Mouse (Mus musculus): ENCODE data around the gene Zfp72.

Gene Zfp72
- long read RNA-seq, experiment 1, full-length matches to known transcripts: 2 of 4 reads
- long read RNA-seq, experiment 1, partial matches to known transcripts: 0 of 4 reads
- long read RNA-seq, experiment 1, other reads (novel, unspliced or antisense): 2 of 4 reads
- long read RNA-seq, experiment 2, full-length matches to known transcripts: 1 of 4 reads
- long read RNA-seq, experiment 2, partial matches to known transcripts: 0 of 4 reads
- long read RNA-seq, experiment 2, other reads (novel, unspliced or antisense): 3 of 4 reads

GRCm38 (mm10) chr13:74390371-74390990, at the start of gene Zfp72:
TSS of gene Zfp72 (minus strand) at chr13:74390836.
- intact Hi-C loops (cut with DNase I): no loop called here

- intact Hi-C loops (cut with DNase I): no loop called here
Measured at GRCm38 (mm10) chr13:74439895-74440294, 49.3 kb upstream of the Zfp72 start.

GRCm38 (mm10) chr13:74399298-74399839, 8.7 kb upstream of the Zfp72 start, which contains the start of gene Ftl1-ps1:
TSS of gene Ftl1-ps1 (plus strand) at chr13:74399694.
- intact Hi-C loops (cut with DNase I): no loop called here

- intact Hi-C loops (cut with DNase I): no loop called here
Measured at GRCm38 (mm10) chr13:74391156-74391555, 520 bp upstream of the Zfp72 start.

- intact Hi-C loops (cut with DNase I): no loop called here
Measured at GRCm38 (mm10) chr13:74389730-74390129, 906 bp downstream of the Zfp72 start.

- intact Hi-C loops (cut with DNase I): no loop called here
Measured at GRCm38 (mm10) chr13:74382289-74382688, 8.3 kb downstream of the Zfp72 start.

GRCm38 (mm10) chr13:74381533-74382276, 8.9 kb downstream of the Zfp72 start:
- intact Hi-C loops (cut with DNase I): no loop called here

GRCm38 (mm10) chr13:74363859-74364235, 26.8 kb downstream of the Zfp72 start, which contains the start of gene Lrrc14b:
TSS of gene Lrrc14b (minus strand) at chr13:74364005.
- intact Hi-C loops (cut with DNase I): loop anchor here (10.0 kb wide), 1 partner anchor 111 kb away; no protein-coding TSS in a partner anchor

- intact Hi-C loops (cut with DNase I): loop anchor here (10.0 kb wide), 1 partner anchor 111 kb away; no protein-coding TSS in a partner anchor
Measured at GRCm38 (mm10) chr13:74363176-74363858, 27.3 kb downstream of the Zfp72 start.

GRCm38 (mm10) chr13:74362218-74362617, 28.4 kb downstream of the Zfp72 start:
- intact Hi-C loops (cut with DNase I): loop anchor here (10.0 kb wide), 1 partner anchor 113 kb away; no protein-coding TSS in a partner anchor

- intact Hi-C loops (cut with DNase I): no loop called here
Measured at GRCm38 (mm10) chr13:74356491-74356890, 34.1 kb downstream of the Zfp72 start.

- intact Hi-C loops (cut with DNase I): no loop called here
Measured at GRCm38 (mm10) chr13:74350435-74350906, 40.2 kb downstream of the Zfp72 start.

- intact Hi-C loops (cut with DNase I): loop anchor here (10.0 kb wide), 1 partner anchor 145 kb away; the partner anchor contains the start of gene Zfp825
Measured at GRCm38 (mm10) chr13:74349566-74350434, 40.8 kb downstream of the Zfp72 start, which contains the start of the genes Sdha and Ccdc127. TSS of gene Sdha (minus strand) at chr13:74350280. TSS of gene Ccdc127 (plus strand) at chr13:74350309.

GRCm38 (mm10) chr13:74341036-74341435, 49.6 kb downstream of the Zfp72 start:
- intact Hi-C loops (cut with DNase I): loop anchor here (10.0 kb wide), 1 partner anchor 154 kb away; the partner anchor contains the start of gene Zfp825

- intact Hi-C loops (cut with DNase I): no loop called here
Measured at GRCm38 (mm10) chr13:74329321-74329720, 61.3 kb downstream of the Zfp72 start.
